Mouse (Mus musculus) gonadal fat pad, adult 2 months (tissue): ENCODE data around the gene Rbp7. TPM values are rescaled to one million over a fixed set of nuclear protein-coding genes. Genes with fewer than 3 reads are reported as not detected.
"Not testable (repeated sequence)": the region's sequence is repeated elsewhere in the genome, so short reads cannot be mapped to it uniquely, and the experiment has no call there.

Experiments
- DNase-seq: peaks from one replicate; pipeline ENCODE4 v3.0.0-alpha.2; 2012; ENCODE audit warnings: low read depth
- polyA plus RNA-seq: library from polyadenylated mRNA; depleted of rRNA; stranded (reverse); fragments of >200 nt; gene quantifications from 2 replicates; pipeline ENCODE4 v1.2.3, GENCODE M21; 2012

The Rbp7 gene
- polyA plus RNA-seq, 1 experiment, result 11.6 TPM

- DNase-seq, result not testable (repeated sequence)
Observed at GRCm38 (mm10) chr4:149457163-149457562, 2.4 kb upstream of the Rbp7 start.

- DNase-seq, result no peak
Observed at GRCm38 (mm10) chr4:149454263-149454662, 515 bp downstream of the Rbp7 start.

- no peak for DNase-seq
Observed at GRCm38 (mm10) chr4:149453656-149454055, 1.1 kb downstream of the Rbp7 start.

GRCm38 (mm10) chr4:149450636-149451035 is 4.1 kb downstream of the Rbp7 start:
- no peak for DNase-seq

- no peak for DNase-seq
Observed at GRCm38 (mm10) chr4:149446309-149446708, 8.5 kb downstream of the Rbp7 start.

- no peak for DNase-seq
Observed at GRCm38 (mm10) chr4:149445868-149446267, 8.9 kb downstream of the Rbp7 start.

GRCm38 (mm10) chr4:149444964-149445701 is 9.6 kb downstream of the Rbp7 start:
- no peak for DNase-seq

GRCm38 (mm10) chr4:149444465-149444864 is 10.3 kb downstream of the Rbp7 start:
- no peak for DNase-seq

- DNase-seq, result no peak
Observed at GRCm38 (mm10) chr4:149442436-149442835, 12.3 kb downstream of the Rbp7 start.

GRCm38 (mm10) chr4:149440576-149440975 is 14.2 kb downstream of the Rbp7 start:
- no peak for DNase-seq

GRCm38 (mm10) chr4:149431887-149432286 is 22.9 kb downstream of the Rbp7 start:
- DNase-seq, result not testable (repeated sequence)

- no peak for DNase-seq
Observed at GRCm38 (mm10) chr4:149429592-149429991, 25.2 kb downstream of the Rbp7 start.

- no peak for DNase-seq
Observed at GRCm38 (mm10) chr4:149426325-149427199, 28.2 kb downstream of the Rbp7 start, which contains the start of gene Ube4b. Gene Ube4b, minus strand, starts transcription at chr4:149426749.

- DNase-seq, result no peak
Observed at GRCm38 (mm10) chr4:149425801-149426292, 28.9 kb downstream of the Rbp7 start.

GRCm38 (mm10) chr4:149424755-149425154 is 30.0 kb downstream of the Rbp7 start:
- DNase-seq, result no peak

GRCm38 (mm10) chr4:149417854-149418365 is 36.9 kb downstream of the Rbp7 start:
- DNase-seq, result no peak

- no peak for DNase-seq
Observed at GRCm38 (mm10) chr4:149416986-149417385, 37.8 kb downstream of the Rbp7 start.

- no peak for DNase-seq
Observed at GRCm38 (mm10) chr4:149416417-149416816, 38.4 kb downstream of the Rbp7 start.

GRCm38 (mm10) chr4:149415651-149416169 is 39.1 kb downstream of the Rbp7 start:
- DNase-seq, result no peak

GRCm38 (mm10) chr4:149414259-149414658 is 40.5 kb downstream of the Rbp7 start:
- no peak for DNase-seq

- DNase-seq, result no peak
Observed at GRCm38 (mm10) chr4:149409759-149410158, 45.0 kb downstream of the Rbp7 start.

- no peak for DNase-seq
Observed at GRCm38 (mm10) chr4:149408331-149408730, 46.4 kb downstream of the Rbp7 start.
